In the genomic region with DNA sequence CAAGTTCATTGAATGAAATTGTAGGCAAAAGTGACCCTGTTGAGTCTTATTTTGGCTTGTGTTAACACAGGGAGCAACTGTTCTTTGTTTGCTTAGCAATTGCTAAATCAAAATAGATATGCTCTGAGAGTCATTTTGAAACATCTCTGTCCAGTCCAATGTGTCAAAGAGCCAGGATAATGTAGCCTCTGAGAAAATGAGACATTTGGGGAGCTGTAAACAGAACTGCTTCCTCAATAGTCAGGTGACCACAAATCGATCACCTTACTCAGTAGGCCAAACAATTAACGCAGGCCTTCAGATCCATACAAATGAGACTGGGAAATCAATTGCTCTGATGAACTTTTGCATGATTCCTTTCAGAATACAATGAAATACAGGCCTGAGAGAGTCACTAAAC, we compare ENCODE assay signal across 24 mouse cellular contexts.
A peak's percentile ranks its signal among the peaks of the same experiment; 100 is the strongest.
DNase-seq lines count a peak whose midpoint lies in the region; ATAC-seq and TF ChIP-seq lines count a peak whose summit lies in the region.
"Had no signal": no experiment of that assay in that cellular context is flagged by ENCODE, and none has a peak within 500 bp of the region (broad histone marks: within the 10 kb centered on the region; RNA-seq: fewer than 3 reads in every experiment).

No protein-coding gene starts in this region.

- no peaks in the 10 kb centered on the region for H3K9me3 ChIP-seq in liver, embryonic 11.5 days (ENCODE audit: control insufficient read depth, low read length)
- H3K9me3 ChIP-seq: embryonic facial prominence, embryonic 13.5 days; embryonic facial prominence, embryonic 15.5 days; forebrain, embryonic 10.5 days; forebrain, embryonic 12.5 days had no signal

- H3K4me1 ChIP-seq in liver, adult 2 months (ENCODE audit: control insufficient read depth, insufficient read depth, low read length): peaks cover 5% of the 10 kb centered on the region; the same call in 1 of the 2 replicates
- H3K4me1 ChIP-seq in liver, embryonic 11.5 days (replicated peaks; ENCODE audit: control insufficient read depth, insufficient read depth, low read length): no peaks in the 10 kb centered on the region
- H3K4me1 ChIP-seq: forebrain, embryonic 10.5 days had no signal

- ATAC-seq in liver, embryonic 11.5 days (replicated peaks; ENCODE audit: low FRiP score): no peak
- ATAC-seq: activated CD4-positive, CD25-positive, alpha-beta regulatory T cell, adult 4 months; forebrain, embryonic 14.5 days; forebrain, embryonic 16.5 days; Patski had no signal

- no peaks in the 10 kb centered on the region for H3K27me3 ChIP-seq in liver, adult 2 months (ENCODE audit: control insufficient read depth, insufficient read depth, low read length)
- H3K27me3 ChIP-seq in liver, embryonic 11.5 days (replicated peaks; ENCODE audit: control insufficient read depth, insufficient read depth, low read length): no peaks in the 10 kb centered on the region
- H3K27me3 ChIP-seq: embryonic facial prominence, embryonic 13.5 days; embryonic facial prominence, embryonic 15.5 days; forebrain, embryonic 12.5 days; Patski had no signal

- H3K4me2 ChIP-seq in liver, embryonic 11.5 days: no peak overlapping the region
- H3K4me2 ChIP-seq: embryonic facial prominence, embryonic 13.5 days; embryonic facial prominence, embryonic 15.5 days; forebrain, embryonic 12.5 days had no signal

- no peak overlapping the region for H3K4me3 ChIP-seq in liver, adult 2 months (ENCODE audit: insufficient read depth, low read depth, low read length)
- H3K4me3 ChIP-seq in liver, embryonic 11.5 days (ENCODE audit: low read depth, low read length): no peak overlapping the region
- H3K4me3 ChIP-seq: embryonic facial prominence, embryonic 13.5 days; embryonic facial prominence, embryonic 15.5 days; erythroblast, embryonic 14.5 days; forebrain, embryonic 10.5 days; forebrain, embryonic 12.5 days had no signal

- no peak overlapping the region for H3K9ac ChIP-seq in liver, adult 2 months (ENCODE audit: low read depth, low read length)
- H3K9ac ChIP-seq in liver, embryonic 11.5 days (ENCODE audit: low read depth, low read length): no peak overlapping the region
- H3K9ac ChIP-seq: embryonic facial prominence, embryonic 13.5 days; embryonic facial prominence, embryonic 15.5 days; forebrain, embryonic 12.5 days had no signal

- no peak for TF ChIP-seq POLR2A in liver, adult 2 months (IDR thresholded peaks at IDR 0.05; ENCODE audit: extremely low read depth, insufficient read depth, low read length)

- WGBS in liver, adult 2 months: 22% methylated on average over 2 of the region's 2 CpGs
- WGBS in liver, embryonic 11.5 days: 85% methylated on average over 2 of the region's 2 CpGs

- H3K27ac ChIP-seq in liver, adult 2 months (replicated peaks; ENCODE audit: insufficient read depth, low read depth, low read length): no peak overlapping the region
- H3K27ac ChIP-seq in liver, embryonic 11.5 days (ENCODE audit: low read depth, low read length): no peak overlapping the region
- H3K27ac ChIP-seq: embryonic facial prominence, embryonic 13.5 days; embryonic facial prominence, embryonic 15.5 days; forebrain, embryonic 10.5 days; forebrain, embryonic 12.5 days had no signal

- no peaks in the 10 kb centered on the region for H3K79me2 ChIP-seq in liver, adult 2 months (ENCODE audit: control insufficient read depth, insufficient read depth, low read length)

- no peaks in the 10 kb centered on the region for H3K36me3 ChIP-seq in liver, adult 2 months (ENCODE audit: control insufficient read depth, insufficient read depth, low read length)
- H3K36me3 ChIP-seq in liver, embryonic 11.5 days (ENCODE audit: control insufficient read depth, insufficient read depth, low read length): no peaks in the 10 kb centered on the region
- H3K36me3 ChIP-seq: embryonic facial prominence, embryonic 13.5 days; embryonic facial prominence, embryonic 15.5 days; forebrain, embryonic 10.5 days; forebrain, embryonic 12.5 days had no signal

- peak; percentile 99 for DNase-seq in liver, adult 2 months (ENCODE audit: extremely low read depth, low read depth, low spot score)
- no peak for DNase-seq in liver, embryonic 11.5 days (ENCODE audit: low spot score)
- DNase-seq in MEL-GATA-1-ER (ENCODE audit: extremely low read depth, low read depth): peak; percentile 6
- peak; percentile 6 for DNase-seq in adipocyte (ENCODE audit: low spot score)
- no peak for DNase-seq in kidney, postnatal 14 days
- DNase-seq: adrenal gland, adult 2 months; adrenal gland, postnatal 10 days; adrenal gland, postnatal 25 days; cerebellum, adult 11 months; cerebellum, adult 18-20 months; cerebellum, adult 8-10 months; cerebellum, adult 9-11 months; cerebellum, postnatal 14 days; cerebellum, postnatal 36 days; embryo, embryonic 11 days had no signal

- TF ChIP-seq CTCF in liver, adult 2 months (IDR thresholded peaks at IDR 0.05; ENCODE audit: low read depth, low read length): no peak

Comparison
In these comparisons a context has a peak if more than half of its experiments do, and no peak if none do; other contexts are left out.
1. DNase-seq: peak in liver, adult 2 months (single experiment), MEL-GATA-1-ER (single experiment) and adipocyte (single experiment); none in liver, embryonic 11.5 days (single experiment) and kidney, postnatal 14 days (single experiment).